Mouse (Mus musculus): ENCODE measurements around the gene Baz1a. TPM values are rescaled to one million over a fixed set of nuclear protein-coding genes. Genes with fewer than 3 reads are reported as not detected.
"Not testable (repeated sequence)": the region's sequence is repeated elsewhere in the genome, so short reads cannot be mapped to it uniquely, and the experiment has no call there.

The Baz1a gene
- polyA plus RNA-seq, 1 experiment from 2014 or later, result 33.9 TPM

- H3K4me3 ChIP-seq (replicated peaks), result no peak overlapping the region
- H3K27ac ChIP-seq, result no peak overlapping the region
- H3K27me3 ChIP-seq, result no peaks in the 10 kb centered on the region
- H3K4me2 ChIP-seq, result no peak overlapping the region
- no peak overlapping the region for H3K9ac ChIP-seq (replicated peaks)
- H3K36me3 ChIP-seq, result peaks cover 44% of the 10 kb centered on the region; the same call in 1 of the 2 replicates
- WGBS, result 97% methylated on average over 4 of the region's 4 CpGs
- no peaks in the 10 kb centered on the region for H3K9me3 ChIP-seq
- H3K4me1 ChIP-seq (replicated peaks), result no peaks in the 10 kb centered on the region
- ATAC-seq (ENCODE audit: insufficient number of reproducible peaks, insufficient read depth, low FRiP score, low TSS enrichment, low read depth), result no peak
Measured at GRCm38 (mm10) chr12:54965532-54966160, 48.5 kb downstream of the Baz1a start.

DNA sequence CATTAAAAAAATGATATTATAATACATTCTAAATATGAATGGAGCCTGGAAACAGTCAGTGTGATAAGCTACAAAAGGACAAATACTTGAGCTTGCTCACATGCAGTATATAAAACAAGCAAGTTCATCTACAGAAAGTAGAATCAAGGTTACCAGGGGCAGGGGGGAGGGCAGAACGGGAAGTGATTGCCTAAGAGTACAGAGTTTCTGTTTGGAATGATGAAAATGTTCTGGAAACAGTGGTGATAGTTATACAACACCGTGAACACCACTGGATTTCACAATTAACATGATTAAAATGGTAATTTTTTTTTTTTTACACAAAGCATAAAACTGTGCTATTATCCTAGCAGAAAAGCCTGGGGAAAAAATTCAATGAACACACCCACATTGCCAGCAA is 54.6 kb downstream of the Baz1a start:
- H3K36me3 ChIP-seq, result peaks cover 13% of the 10 kb centered on the region; the same call in 1 of the 2 replicates
- no peak overlapping the region for H3K27ac ChIP-seq
- H3K9ac ChIP-seq (replicated peaks), result no peak overlapping the region
- H3K4me3 ChIP-seq (replicated peaks), result no peak overlapping the region
- H3K27me3 ChIP-seq, result no peaks in the 10 kb centered on the region
- no peak for ATAC-seq (ENCODE audit: insufficient number of reproducible peaks, insufficient read depth, low FRiP score, low TSS enrichment, low read depth)
- 76% methylated on average over 2 of the region's 2 CpGs for WGBS
- H3K4me2 ChIP-seq, result no peak overlapping the region
- no peaks in the 10 kb centered on the region for H3K4me1 ChIP-seq (replicated peaks)
- no peaks in the 10 kb centered on the region for H3K9me3 ChIP-seq

DNA sequence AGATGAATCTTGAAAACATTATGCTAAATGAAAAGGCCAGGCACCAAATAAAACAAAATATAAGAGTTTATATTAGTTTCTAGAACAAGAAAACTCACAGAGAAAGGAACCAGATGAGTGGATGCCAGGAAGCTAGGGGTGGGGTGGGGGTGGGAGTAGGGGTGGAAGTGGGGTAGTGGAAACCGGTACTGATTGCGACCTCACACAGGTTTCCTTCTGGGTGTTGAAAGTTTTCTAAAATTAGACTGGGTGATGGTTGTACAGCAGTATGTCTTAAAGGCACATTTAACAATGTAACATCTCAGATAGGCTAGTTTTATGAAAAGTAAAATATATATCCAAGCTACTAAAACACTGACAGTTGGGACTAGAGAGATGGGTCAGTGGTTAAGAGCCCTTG is 57.2 kb downstream of the Baz1a start:
- 94% methylated on average over 2 of the region's 2 CpGs for WGBS
- Histone ChIP-seq H3K9ac (replicated peaks) (no peak overlapping the region), H3K36me3 (peaks cover 19% of the 10 kb centered on the region; the same call in 1 of the 2 replicates), H3K4me1 (replicated peaks) (no peaks in the 10 kb centered on the region), H3K4me3 (replicated peaks) (no peak overlapping the region), H3K4me2 (no peak overlapping the region), H3K9me3 (no peaks in the 10 kb centered on the region), H3K27ac (no peak overlapping the region), H3K27me3 (no peaks in the 10 kb centered on the region)
- ATAC-seq (ENCODE audit: insufficient number of reproducible peaks, insufficient read depth, low FRiP score, low TSS enrichment, low read depth), result no peak

GRCm38 (mm10) chr12:54956457-54956856 is 57.7 kb downstream of the Baz1a start:
- Histone ChIP-seq H3K27ac (no peak overlapping the region), H3K36me3 (peaks cover 19% of the 10 kb centered on the region), H3K4me1 (replicated peaks) (no peaks in the 10 kb centered on the region), H3K9me3 (no peaks in the 10 kb centered on the region), H3K9ac (replicated peaks) (no peak overlapping the region), H3K4me2 (no peak overlapping the region), H3K27me3 (no peaks in the 10 kb centered on the region), H3K4me3 (replicated peaks) (no peak overlapping the region)
- whole genome bisulfite sequencing, result 86% methylated on average over 4 of the region's 4 CpGs
- no peak for ATAC-seq (ENCODE audit: insufficient number of reproducible peaks, insufficient read depth, low FRiP score, low TSS enrichment, low read depth)

- Histone ChIP-seq H3K4me2 (no peak overlapping the region), H3K9ac (replicated peaks) (no peak overlapping the region), H3K36me3 (peaks cover 22% of the 10 kb centered on the region), H3K27me3 (no peaks in the 10 kb centered on the region), H3K9me3 (no peaks in the 10 kb centered on the region), H3K4me1 (replicated peaks) (no peaks in the 10 kb centered on the region), H3K4me3 (replicated peaks) (no peak overlapping the region), H3K27ac (no peak overlapping the region)
- no peak for ATAC-seq (ENCODE audit: insufficient number of reproducible peaks, insufficient read depth, low FRiP score, low TSS enrichment, low read depth)
- WGBS, result 87% methylated on average over 6 of the region's 6 CpGs
Measured at GRCm38 (mm10) chr12:54946116-54946515, 68.0 kb downstream of the Baz1a start.

DNA sequence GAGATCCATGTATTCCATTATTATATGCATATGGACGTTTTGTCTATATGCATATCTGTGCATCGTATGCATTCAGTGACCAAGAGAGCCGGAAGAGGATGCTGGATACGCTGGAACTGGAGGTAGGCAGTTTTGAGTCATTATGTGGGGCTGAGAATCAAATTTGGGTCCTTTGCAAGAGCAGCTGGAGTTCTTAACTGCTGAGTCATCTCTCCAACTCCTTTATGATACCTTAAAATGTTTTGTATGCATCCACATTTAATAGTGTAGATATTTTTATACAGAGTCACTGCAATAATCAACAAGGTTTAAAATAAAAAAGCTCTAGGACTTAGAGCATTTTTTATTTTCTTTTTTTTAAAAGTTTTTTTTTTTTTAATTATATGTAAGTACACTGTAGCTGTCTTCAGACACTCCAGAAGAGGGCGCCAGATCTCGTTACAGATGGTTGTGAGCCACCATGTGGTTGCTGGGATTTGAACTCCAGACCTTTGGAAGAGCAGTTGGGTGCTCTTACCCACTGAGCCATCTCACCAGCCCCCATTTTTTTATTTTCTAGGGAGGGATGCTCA is 71.5 kb downstream of the Baz1a start:
- ATAC-seq (ENCODE audit: insufficient number of reproducible peaks, insufficient read depth, low FRiP score, low TSS enrichment, low read depth); H3K9me3 ChIP-seq; H3K4me1 ChIP-seq (replicated peaks); H3K4me2 ChIP-seq; H3K27me3 ChIP-seq; H3K27ac ChIP-seq; H3K4me3 ChIP-seq (replicated peaks); H3K9ac ChIP-seq (replicated peaks): not testable (repeated sequence)
- H3K36me3 ChIP-seq, result peaks cover 47% of the 10 kb centered on the region
- 86% methylated on average over 6 of the region's 6 CpGs for WGBS

- H3K27me3 ChIP-seq; H3K9ac ChIP-seq (replicated peaks); H3K27ac ChIP-seq; H3K4me3 ChIP-seq (replicated peaks); H3K9me3 ChIP-seq; H3K4me2 ChIP-seq; H3K4me1 ChIP-seq (replicated peaks); ATAC-seq (ENCODE audit: insufficient number of reproducible peaks, insufficient read depth, low FRiP score, low TSS enrichment, low read depth): not testable (repeated sequence)
- WGBS, result 93% methylated on average over 5 of the region's 5 CpGs
- peaks cover 52% of the 10 kb centered on the region for H3K36me3 ChIP-seq
Measured at GRCm38 (mm10) chr12:54937581-54938343, 76.4 kb downstream of the Baz1a start.

- no peak for ATAC-seq (ENCODE audit: insufficient number of reproducible peaks, insufficient read depth, low FRiP score, low TSS enrichment, low read depth)
- no peak overlapping the region for H3K9ac ChIP-seq (replicated peaks)
- no peaks in the 10 kb centered on the region for H3K27me3 ChIP-seq
- no peaks in the 10 kb centered on the region for H3K9me3 ChIP-seq
- no peak overlapping the region for H3K27ac ChIP-seq
- H3K4me1 ChIP-seq (replicated peaks), result no peaks in the 10 kb centered on the region
- H3K4me3 ChIP-seq (replicated peaks), result no peak overlapping the region
- H3K4me2 ChIP-seq, result no peak overlapping the region
- peaks cover 80% of the 10 kb centered on the region for H3K36me3 ChIP-seq
- 89% methylated on average over 3 of the region's 3 CpGs for WGBS
Measured at GRCm38 (mm10) chr12:54910387-54910786, 103.8 kb downstream of the Baz1a start.

DNA sequence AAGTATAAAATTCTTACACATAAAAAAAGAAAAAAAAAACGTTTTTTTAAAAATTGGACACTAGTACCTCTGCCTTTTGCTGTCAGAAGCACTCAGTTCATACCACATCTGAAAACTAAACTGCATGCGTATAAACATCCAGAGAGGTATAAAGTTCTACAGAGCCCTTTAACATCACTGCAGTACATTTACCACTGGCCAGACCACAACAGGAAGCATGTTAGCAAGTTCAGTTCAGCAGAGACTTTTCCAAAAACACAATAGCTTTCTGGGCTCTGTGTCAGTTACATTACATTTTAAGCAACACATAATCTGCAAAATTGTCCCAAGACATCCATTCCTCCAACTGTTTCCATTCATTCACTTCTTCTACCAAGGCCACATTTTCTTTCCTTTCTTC is 121.6 kb downstream of the Baz1a start:
- not testable (repeated sequence) for ATAC-seq (ENCODE audit: insufficient number of reproducible peaks, insufficient read depth, low FRiP score, low TSS enrichment, low read depth)

DNA sequence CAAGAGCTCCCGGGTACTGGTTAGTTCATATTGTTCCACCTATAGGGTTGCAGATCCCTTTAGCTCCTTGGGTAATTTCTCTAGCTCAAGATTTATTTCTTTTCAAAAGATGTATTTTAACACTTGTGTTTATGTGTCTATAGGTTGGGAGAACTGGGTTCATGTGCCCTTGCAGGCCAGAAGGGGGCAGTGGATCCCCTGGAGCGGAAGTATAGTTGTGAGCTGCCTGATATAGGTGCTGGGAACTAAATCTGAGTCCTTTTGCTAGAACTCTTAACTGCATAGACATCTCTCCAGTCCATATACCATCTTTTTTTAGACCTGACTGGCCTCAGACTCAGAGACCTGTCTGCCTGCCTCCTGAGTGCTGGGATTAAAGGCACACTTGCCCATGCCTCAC is 123.7 kb downstream of the Baz1a start:
- Histone ChIP-seq H3K36me3 (peaks cover 11% of the 10 kb centered on the region), H3K27me3 (no peaks in the 10 kb centered on the region), H3K9ac (replicated peaks) (no peak overlapping the region), H3K4me2 (no peak overlapping the region), H3K4me3 (replicated peaks) (no peak overlapping the region), H3K4me1 (replicated peaks) (no peaks in the 10 kb centered on the region), H3K27ac (no peak overlapping the region), H3K9me3 (no peaks in the 10 kb centered on the region)
- WGBS, result 95% methylated on average over 2 of the region's 2 CpGs
- no peak for ATAC-seq (ENCODE audit: insufficient number of reproducible peaks, insufficient read depth, low FRiP score, low TSS enrichment, low read depth)

More for the DNA sequence above, 121.6 kb downstream of the Baz1a start:
- H3K27me3 ChIP-seq; H3K4me1 ChIP-seq (replicated peaks); H3K9me3 ChIP-seq; H3K9ac ChIP-seq (replicated peaks); H3K27ac ChIP-seq; H3K4me3 ChIP-seq (replicated peaks); H3K4me2 ChIP-seq: not testable (repeated sequence)
- WGBS, result 49% methylated on average over 2 of the region's 2 CpGs
- peaks cover 29% of the 10 kb centered on the region for H3K36me3 ChIP-seq

GRCm38 (mm10) chr12:54887580-54888127 is 126.5 kb downstream of the Baz1a start:
- Histone ChIP-seq H3K4me1 (replicated peaks) (no peaks in the 10 kb centered on the region), H3K27me3 (no peaks in the 10 kb centered on the region), H3K9me3 (no peaks in the 10 kb centered on the region), H3K27ac (no peak overlapping the region), H3K4me2 (no peak overlapping the region), H3K4me3 (replicated peaks) (no peak overlapping the region), H3K9ac (replicated peaks) (no peak overlapping the region), H3K36me3 (peaks cover 4% of the 10 kb centered on the region; the same call in 1 of the 2 replicates)
- no peak for ATAC-seq (ENCODE audit: insufficient number of reproducible peaks, insufficient read depth, low FRiP score, low TSS enrichment, low read depth)
- WGBS, result 69% methylated on average over 4 of the region's 4 CpGs
